Mouse (Mus musculus) thymus, adult 2 months (tissue): ENCODE data around the gene Cacna2d3.

ENCODE experiments used
- CTCF ChIP-seq: fragments of 200-500 bp; IDR thresholded peaks from 2 replicates; pipeline ENCODE4 v1.5.1; 2012; ENCODE audit warnings: mild to moderate bottlenecking, control low read depth, low read length, moderate library complexity, borderline replicate concordance; ENCODE audit not compliant: control insufficient read depth, poor library complexity, insufficient read depth; ENCODE audit errors: extremely low read depth
- POLR2A ChIP-seq: fragments of 200-500 bp; IDR thresholded peaks from 2 replicates; pipeline ENCODE4 v1.6.1; 2012; ENCODE audit warnings: mild to moderate bottlenecking, low read length, control low read depth, moderate library complexity; ENCODE audit not compliant: control insufficient read depth, poor library complexity, insufficient read depth; ENCODE audit errors: extremely low read depth

GRCm38 (mm10) chr14:29042355-29042754, 679.3 kb downstream of the Cacna2d3 start:
- TF ChIP-seq CTCF (no peak), POLR2A (no peak)
